Mouse (Mus musculus) intestine, embryonic 14.5 days (tissue): Measurements from ENCODE around the gene Card19. TPM values are rescaled to one million over a fixed set of nuclear protein-coding genes. Genes with fewer than 3 reads are reported as not detected.

Experiments
- ATAC-seq: fragments of 200-750 bp; cut with Nextera tagmentation; replicated peaks from 2 replicates; pipeline ENCODE4 v1.8.0; 2017; ENCODE audit warnings: low read depth, moderate number of reproducible peaks, moderate TSS enrichment, moderate library complexity; ENCODE audit not compliant: low FRiP score, low TSS enrichment
- DNase-seq: peaks from one replicate; pipeline ENCODE4 v3.0.0-alpha.2; 2018; ENCODE audit warnings: low spot score
- H3K27ac ChIP-seq: fragments of 300-500 bp; sonication (generic); 2 replicates; pipeline ENCODE4 v1.5.1; 2014; ENCODE audit warnings: low read depth, mild to moderate bottlenecking, control low read depth
- H3K27me3 ChIP-seq: fragments of 300-500 bp; sonication (generic); replicated peaks from 2 replicates; pipeline ENCODE4 v1.6.1; 2014; ENCODE audit warnings: low read length, control low read depth; ENCODE audit not compliant: control insufficient read depth, insufficient read depth
- H3K36me3 ChIP-seq: fragments of 300-500 bp; sonication (generic); 2 replicates; pipeline ENCODE4 v1.6.1; 2014; ENCODE audit warnings: low read length, control low read depth; ENCODE audit not compliant: control insufficient read depth, insufficient read depth
- H3K4me1 ChIP-seq: fragments of 300-500 bp; sonication (generic); replicated peaks from 2 replicates; pipeline ENCODE4 v1.6.1; 2014; ENCODE audit warnings: low read length, control low read depth, mixed read lengths; ENCODE audit not compliant: control insufficient read depth, insufficient read depth
- H3K4me2 ChIP-seq: fragments of 300-500 bp; sonication (generic); 2 replicates; pipeline ENCODE4 v1.6.1; 2014; ENCODE audit warnings: low read length
- H3K4me3 ChIP-seq: fragments of 300-500 bp; sonication (generic); 2 replicates; pipeline ENCODE4 v1.5.1; 2014; ENCODE audit warnings: low read depth, low read length, control low read depth, mixed read lengths
- H3K9ac ChIP-seq: fragments of 300-500 bp; sonication (generic); 2 replicates; pipeline ENCODE4 v1.6.1; 2014; ENCODE audit warnings: mild to moderate bottlenecking, low read length
- H3K9me3 ChIP-seq: fragments of 300-500 bp; sonication (generic); 2 replicates; pipeline ENCODE4 v1.6.1; 2016; ENCODE audit warnings: low read length, control low read depth; ENCODE audit not compliant: control insufficient read depth
- WGBS: fragments of 180-500 bp; shearing (Covaris S2); extraction: QIAGEN DNeasy Blood & Tissue Kit; methylation state at CpG from one replicate; pipeline ENCODE4 v1.1.7; 2014; 5-methylcytosine and 5-hydroxymethylcytosine counted together
- polyA plus RNA-seq: library from polyadenylated mRNA; unstranded; fragments of >200 nt; fragmentation: Nextera tagmentation; extraction: Ambion mirVana; gene quantifications from 2 replicates; pipeline ENCODE4 v1.2.1, GENCODE M21; 2014

Gene Card19
- polyA plus RNA-seq, 1 experiment from 2014 or later = 55.0 TPM

DNA sequence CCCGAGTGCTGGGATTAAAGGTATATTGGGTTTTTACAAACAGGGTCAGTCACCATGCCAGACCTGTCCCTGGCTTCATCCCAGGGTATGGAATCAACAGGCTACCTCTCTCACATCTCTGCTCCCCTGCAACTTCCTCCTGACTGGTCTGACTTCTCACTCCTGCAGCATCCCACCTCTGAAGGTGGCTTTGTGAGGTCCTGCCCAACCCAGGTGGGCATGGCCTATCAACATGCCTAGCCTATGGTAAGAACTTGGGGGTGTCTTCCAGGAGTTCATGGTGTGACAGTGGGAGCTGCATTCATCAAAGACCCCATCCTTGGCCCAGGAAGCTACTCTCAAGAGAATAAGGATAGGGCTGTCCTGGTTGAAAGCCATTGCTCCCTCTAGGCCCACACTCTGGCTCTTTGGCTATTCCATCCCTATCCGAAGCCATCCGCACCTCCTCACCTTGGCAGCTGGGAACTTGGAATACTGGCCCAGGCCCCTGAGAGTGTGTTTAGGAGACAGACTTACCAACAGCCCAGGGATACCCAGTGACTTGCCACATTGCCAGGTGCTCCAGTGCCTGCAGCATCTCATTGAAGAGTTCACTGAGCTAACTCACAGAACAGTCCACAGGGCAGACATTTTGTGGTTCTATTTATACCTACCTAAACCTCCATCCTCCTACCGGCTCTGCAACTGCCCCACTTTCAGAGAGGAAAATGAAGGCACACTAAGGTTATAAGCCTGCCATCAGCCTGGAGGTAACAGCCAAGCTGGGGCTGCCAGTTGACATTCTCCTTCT is 2.9 kb downstream of the Card19 start:
- DNase-seq (no peak), ATAC-seq (no peak)
- Histone ChIP-seq H3K36me3 (no peaks in the 10 kb centered on the region), H3K27me3 (no peaks in the 10 kb centered on the region), H3K9ac (no peak overlapping the region), H3K4me1 (peaks cover 26% of the 10 kb centered on the region), H3K4me2 (no peak overlapping the region), H3K9me3 (no peaks in the 10 kb centered on the region), H3K27ac (no peak overlapping the region), H3K4me3 (no peak overlapping the region)
- 89% methylated on average over 4 of the region's 4 CpGs for WGBS

DNA sequence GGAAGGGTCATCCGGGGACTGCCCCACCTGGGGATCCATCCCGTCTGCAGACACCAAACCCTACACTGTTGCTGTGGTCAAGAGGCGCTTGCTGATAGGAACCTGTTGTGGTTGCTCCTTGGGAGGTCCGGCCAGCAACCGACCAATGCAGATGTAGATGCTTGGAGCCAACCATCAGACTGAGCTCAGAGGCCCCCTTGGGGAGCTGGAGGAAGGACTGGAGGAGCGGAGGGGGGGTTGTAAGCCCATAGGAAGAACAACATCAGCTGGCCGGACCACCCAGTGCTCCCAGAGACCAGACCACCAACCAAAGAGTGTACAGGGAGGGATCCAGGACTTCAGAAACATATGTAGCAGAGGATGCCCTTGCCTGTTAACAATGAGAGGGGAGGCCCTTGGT is 6.5 kb downstream of the Card19 start:
- H3K27me3 ChIP-seq = no peaks in the 10 kb centered on the region
- no peak overlapping the region for H3K9ac ChIP-seq
- H3K4me3 ChIP-seq = no peak overlapping the region
- no peaks in the 10 kb centered on the region for H3K9me3 ChIP-seq
- H3K4me2 ChIP-seq = no peak overlapping the region
- ATAC-seq = no peak
- no peaks in the 10 kb centered on the region; the same call in 1 of the 2 replicates for H3K36me3 ChIP-seq
- H3K27ac ChIP-seq = no peak overlapping the region
- no peak for DNase-seq
- WGBS = 61% methylated on average over 7 of the region's 7 CpGs
- peaks cover 13% of the 10 kb centered on the region for H3K4me1 ChIP-seq

DNA sequence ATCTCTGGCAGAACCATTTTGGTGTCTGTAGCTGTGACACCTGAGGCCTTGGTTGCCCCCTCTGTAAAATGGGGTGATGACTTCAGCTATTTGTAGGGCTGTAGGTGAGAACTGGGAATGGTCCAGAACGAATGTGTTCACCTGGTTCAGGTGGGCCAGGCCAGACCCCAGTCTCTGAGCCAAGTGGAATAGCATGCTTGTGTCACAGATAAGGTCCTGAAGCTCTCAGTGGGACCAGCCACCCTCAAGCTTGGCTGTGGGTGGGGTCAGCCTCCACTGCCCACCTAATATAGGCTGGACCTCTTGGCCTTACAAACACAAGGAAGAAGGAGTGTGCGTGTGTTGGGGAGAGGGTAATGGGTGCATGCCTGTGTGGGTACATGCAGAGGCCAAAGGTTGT is 9.5 kb downstream of the Card19 start:
- no peak for DNase-seq
- 89% methylated on average over 2 of the region's 2 CpGs for WGBS
- Histone ChIP-seq H3K36me3 (peaks cover 7% of the 10 kb centered on the region; the same call in 1 of the 2 replicates), H3K4me1 (peaks cover under 1% of the 10 kb centered on the region; the same call in 1 of the 2 replicates), H3K4me2 (no peak overlapping the region), H3K27ac (no peak overlapping the region), H3K9ac (no peak overlapping the region), H3K27me3 (no peaks in the 10 kb centered on the region), H3K4me3 (no peak overlapping the region), H3K9me3 (no peaks in the 10 kb centered on the region)
- no peak for ATAC-seq

DNA sequence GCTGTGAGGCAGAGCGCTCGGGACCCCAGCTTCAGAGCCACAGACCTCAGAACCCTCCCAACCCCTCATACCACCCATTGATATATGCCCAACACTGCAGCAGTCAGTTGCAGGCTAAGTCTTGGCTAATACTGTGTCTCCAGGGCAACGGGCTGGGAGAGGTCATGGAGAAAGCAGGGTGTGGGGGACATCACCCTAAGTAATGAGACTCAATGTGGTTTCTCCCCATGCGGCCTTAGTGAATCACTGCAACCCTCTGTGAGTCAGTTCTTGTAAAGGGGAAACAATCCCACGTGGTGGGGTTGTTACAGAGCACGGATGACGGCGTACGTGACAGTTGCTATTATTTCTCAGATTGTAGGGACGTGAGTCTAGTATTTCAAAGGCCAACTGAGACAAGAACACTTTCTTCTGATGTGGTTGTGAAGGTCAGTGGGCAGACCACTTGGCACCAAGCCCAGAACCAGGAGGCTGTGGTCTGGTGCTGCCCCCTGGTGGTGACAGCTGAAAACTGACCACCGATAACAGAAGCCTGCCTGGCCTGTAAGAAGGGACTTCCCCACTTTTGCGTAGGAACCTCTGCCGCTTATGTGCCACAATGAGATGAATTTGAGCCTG is 10.3 kb downstream of the Card19 start:
- H3K36me3 ChIP-seq = peaks cover 7% of the 10 kb centered on the region; the same call in 1 of the 2 replicates
- no peak overlapping the region for H3K4me3 ChIP-seq
- WGBS = 52% methylated on average over 13 of the region's 13 CpGs
- H3K9me3 ChIP-seq = no peaks in the 10 kb centered on the region
- H3K4me1 ChIP-seq = no peaks in the 10 kb centered on the region
- DNase-seq (peak; percentile 91), ATAC-seq (peak; percentile 36; the same call in 1 of the 2 replicates)
- no peak overlapping the region for H3K9ac ChIP-seq
- no peak overlapping the region for H3K4me2 ChIP-seq
- no peaks in the 10 kb centered on the region for H3K27me3 ChIP-seq
- no peak overlapping the region for H3K27ac ChIP-seq

DNA sequence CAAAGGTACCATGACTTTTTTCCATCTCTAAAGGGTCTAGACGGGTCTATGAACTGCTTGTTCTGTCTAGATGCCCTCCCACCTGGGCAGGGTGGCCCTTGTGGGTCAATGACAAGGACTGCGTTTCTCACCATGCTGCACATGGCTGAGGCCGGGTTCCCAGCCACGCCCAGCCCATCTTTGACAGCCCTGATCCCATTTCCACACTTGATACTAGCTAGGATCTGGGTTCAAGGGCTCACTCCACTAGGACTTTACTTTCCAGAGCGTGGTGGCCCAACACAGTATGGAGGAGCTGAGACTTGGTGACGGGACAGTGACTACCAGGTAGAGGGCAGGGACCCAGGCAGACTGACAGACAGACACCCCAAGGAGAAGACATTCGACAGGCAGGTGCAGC is 13.3 kb downstream of the Card19 start:
- H3K27me3 ChIP-seq = no peaks in the 10 kb centered on the region
- no peaks in the 10 kb centered on the region for H3K4me1 ChIP-seq
- peaks cover 7% of the 10 kb centered on the region; the same call in 1 of the 2 replicates for H3K36me3 ChIP-seq
- H3K4me3 ChIP-seq = no peak overlapping the region
- WGBS = 89% methylated on average over 7 of the region's 7 CpGs
- no peak overlapping the region for H3K27ac ChIP-seq
- no peaks in the 10 kb centered on the region for H3K9me3 ChIP-seq
- H3K9ac ChIP-seq = no peak overlapping the region
- DNase-seq = no peak
- no peak overlapping the region for H3K4me2 ChIP-seq
- ATAC-seq = no peak

DNA sequence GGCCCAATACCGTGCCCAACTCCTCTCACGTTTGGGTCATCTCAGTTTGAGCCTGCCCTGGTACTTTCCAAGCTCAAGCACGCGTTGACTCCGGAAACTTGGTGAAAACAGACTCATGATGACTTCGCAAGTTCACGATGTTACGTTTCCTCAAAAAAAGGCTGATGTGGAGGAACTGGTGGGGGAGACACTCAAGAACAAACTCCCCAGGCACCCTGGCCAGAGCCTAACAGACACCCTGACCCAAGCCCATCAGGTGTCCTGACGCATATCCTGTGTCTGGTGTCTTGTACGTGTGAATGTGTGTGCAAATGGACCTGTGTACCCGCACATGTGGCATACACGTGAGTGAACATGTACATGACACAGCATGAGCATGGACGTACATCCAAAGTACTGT is 15.1 kb downstream of the Card19 start:
- Histone ChIP-seq H3K4me3 (no peak overlapping the region), H3K27ac (no peak overlapping the region), H3K4me1 (no peaks in the 10 kb centered on the region), H3K27me3 (no peaks in the 10 kb centered on the region), H3K9me3 (no peaks in the 10 kb centered on the region), H3K9ac (no peak overlapping the region), H3K4me2 (no peak overlapping the region), H3K36me3 (peaks cover 9% of the 10 kb centered on the region; the same call in 1 of the 2 replicates)
- ATAC-seq (no peak), DNase-seq (no peak)
- 86% methylated on average over 13 of the region's 13 CpGs for WGBS

DNA sequence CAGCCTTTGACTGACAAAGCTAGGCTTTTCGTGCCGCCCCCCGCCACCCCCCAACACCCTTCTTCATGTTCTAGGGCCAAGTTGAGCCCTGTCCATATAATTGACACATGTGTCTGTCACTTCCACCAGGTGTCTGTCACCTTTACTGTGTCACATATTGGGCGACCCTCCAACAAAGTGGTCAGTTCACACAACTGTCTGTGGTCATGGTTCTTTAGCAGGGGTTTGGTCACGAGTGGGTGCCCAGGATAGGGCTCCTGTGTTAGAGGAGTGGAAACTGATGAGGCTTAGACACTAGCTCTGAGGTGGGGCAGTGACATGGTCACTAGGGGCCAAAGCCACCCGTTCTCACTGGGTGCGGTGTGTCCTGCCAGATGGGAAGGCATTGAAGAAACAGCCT is 15.9 kb downstream of the Card19 start:
- WGBS = 90% methylated on average over 7 of the region's 7 CpGs
- Histone ChIP-seq H3K27ac (no peak overlapping the region), H3K4me2 (no peak overlapping the region), H3K36me3 (peaks cover 12% of the 10 kb centered on the region; the same call in 1 of the 2 replicates), H3K4me3 (no peak overlapping the region), H3K9me3 (no peaks in the 10 kb centered on the region), H3K4me1 (no peaks in the 10 kb centered on the region), H3K27me3 (no peaks in the 10 kb centered on the region), H3K9ac (no peak overlapping the region)
- ATAC-seq (no peak), DNase-seq (no peak)

DNA sequence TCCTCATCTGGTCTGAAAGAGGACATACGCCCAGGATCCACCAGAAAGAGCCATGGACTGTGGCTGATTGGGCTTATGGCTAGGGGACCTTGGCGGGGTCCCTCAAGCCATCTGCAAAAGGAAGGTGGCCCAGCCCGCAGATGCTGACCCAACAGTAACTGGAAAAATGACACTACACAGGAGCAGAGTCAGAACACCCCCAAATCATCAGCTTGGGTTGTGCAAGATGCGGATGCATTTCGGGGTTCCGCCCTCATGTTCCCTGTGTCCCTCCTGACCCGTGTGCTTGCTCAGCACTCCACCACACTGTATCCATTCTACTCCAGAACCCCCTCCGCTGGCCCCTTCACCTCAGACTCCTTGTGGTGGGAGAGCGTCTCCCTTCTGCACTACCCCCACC is 17.1 kb downstream of the Card19 start:
- H3K4me3 ChIP-seq = no peak overlapping the region
- DNase-seq = no peak
- WGBS = 87% methylated on average over 9 of the region's 9 CpGs
- H3K9me3 ChIP-seq = no peaks in the 10 kb centered on the region
- H3K36me3 ChIP-seq = peaks cover 12% of the 10 kb centered on the region; the same call in 1 of the 2 replicates
- no peak overlapping the region for H3K27ac ChIP-seq
- ATAC-seq = no peak
- no peaks in the 10 kb centered on the region for H3K27me3 ChIP-seq
- H3K9ac ChIP-seq = no peak overlapping the region
- no peak overlapping the region for H3K4me2 ChIP-seq
- no peaks in the 10 kb centered on the region for H3K4me1 ChIP-seq
